Mouse (Mus musculus): ENCODE results near the gene Kif1c.

DNA sequence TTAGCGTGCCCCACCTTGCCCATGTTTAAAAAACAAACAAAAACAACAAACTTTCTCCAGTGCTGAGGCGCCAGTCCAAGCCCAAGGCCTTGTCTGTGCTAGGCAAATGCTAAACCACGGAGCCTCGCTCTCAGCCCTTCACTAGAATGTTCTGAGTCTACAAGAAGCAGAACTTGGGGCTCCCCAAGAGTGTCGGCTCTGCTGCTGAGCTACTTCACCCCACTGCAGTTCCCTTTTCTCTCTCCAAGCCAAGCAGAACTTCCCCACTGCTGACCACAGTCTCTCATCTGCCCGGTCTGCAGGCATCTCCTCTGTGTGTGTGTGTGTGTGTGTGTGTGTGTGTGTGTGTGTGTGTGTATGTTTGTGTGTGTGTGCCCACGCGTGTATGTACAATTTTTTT lies 20.5 kb upstream of the Kif1c start:
- TF ChIP-seq POLR2A (IDR thresholded peaks at IDR 0.05; ENCODE audit: borderline replicate concordance, extremely low read depth, low read depth, low read length), result no peak
- no peak for TF ChIP-seq CTCF (IDR thresholded peaks at IDR 0.05; ENCODE audit: insufficient read depth, low read length)
